Mouse (Mus musculus): ENCODE results near the gene Lyz2. TPM values are rescaled to one million over a fixed set of nuclear protein-coding genes. Genes with fewer than 3 reads are reported as not detected.

Gene Lyz2
- polyA plus RNA-seq, 1 experiment from 2014 or later, result 31.6 TPM

- no peak for ATAC-seq (ENCODE audit: low FRiP score, low TSS enrichment)
- no peaks in the 10 kb centered on the region for H3K4me1 ChIP-seq (ENCODE audit: control insufficient read depth, insufficient read depth, low read length)
- no peak for DNase-seq
- no peak overlapping the region for H3K9ac ChIP-seq (replicated peaks; ENCODE audit: low read length)
- no peaks in the 10 kb centered on the region for H3K27me3 ChIP-seq (ENCODE audit: control insufficient read depth, insufficient read depth, low read length)
- H3K36me3 ChIP-seq (ENCODE audit: control insufficient read depth, insufficient read depth, low read length), result no peaks in the 10 kb centered on the region
- no peak overlapping the region for H3K4me2 ChIP-seq (ENCODE audit: low read length)
- H3K27ac ChIP-seq (replicated peaks; ENCODE audit: low read depth, low read length), result no peak overlapping the region
- WGBS, result 64% methylated on average over 11 of the region's 11 CpGs
- H3K9me3 ChIP-seq (ENCODE audit: control insufficient read depth, low read length), result no peaks in the 10 kb centered on the region
- no peak overlapping the region for H3K4me3 ChIP-seq (replicated peaks; ENCODE audit: low read depth, low read length)
Observed at GRCm38 (mm10) chr10:117235866-117236265, 46.3 kb downstream of the Lyz2 start.

- Histone ChIP-seq H3K4me1 (ENCODE audit: control insufficient read depth, insufficient read depth, low read length) (no peaks in the 10 kb centered on the region), H3K9me3 (ENCODE audit: control insufficient read depth, low read length) (no peaks in the 10 kb centered on the region), H3K36me3 (ENCODE audit: control insufficient read depth, insufficient read depth, low read length) (no peaks in the 10 kb centered on the region), H3K9ac (replicated peaks; ENCODE audit: low read length) (no peak overlapping the region), H3K4me2 (ENCODE audit: low read length) (no peak overlapping the region), H3K27me3 (ENCODE audit: control insufficient read depth, insufficient read depth, low read length) (no peaks in the 10 kb centered on the region), H3K4me3 (replicated peaks; ENCODE audit: low read depth, low read length) (no peak overlapping the region), H3K27ac (replicated peaks; ENCODE audit: low read depth, low read length) (no peak overlapping the region)
- WGBS, result 73% methylated on average over 4 of the region's 4 CpGs
- ATAC-seq (ENCODE audit: low FRiP score, low TSS enrichment) (no peak), DNase-seq (no peak)
Observed at GRCm38 (mm10) chr10:117234825-117235224, 47.3 kb downstream of the Lyz2 start.

GRCm38 (mm10) chr10:117229826-117230225 lies 52.3 kb downstream of the Lyz2 start:
- H3K27me3 ChIP-seq (ENCODE audit: control insufficient read depth, insufficient read depth, low read length), result no peaks in the 10 kb centered on the region
- ATAC-seq (ENCODE audit: low FRiP score, low TSS enrichment) (no peak), DNase-seq (peak; percentile 33)
- WGBS, result 63% methylated on average over 16 of the region's 16 CpGs
- H3K4me3 ChIP-seq (replicated peaks; ENCODE audit: low read depth, low read length), result no peak overlapping the region
- H3K9ac ChIP-seq (replicated peaks; ENCODE audit: low read length), result no peak overlapping the region
- H3K36me3 ChIP-seq (ENCODE audit: control insufficient read depth, insufficient read depth, low read length), result no peaks in the 10 kb centered on the region
- 0 out of 2 replicates have a peak overlapping the region, but pooled peaks have one; percentile 10 for H3K4me2 ChIP-seq (ENCODE audit: low read length)
- no peak overlapping the region for H3K27ac ChIP-seq (replicated peaks; ENCODE audit: low read depth, low read length)
- H3K4me1 ChIP-seq (ENCODE audit: control insufficient read depth, insufficient read depth, low read length), result 0 out of 2 replicates have a peak, but pooled peaks cover 3% of the 10 kb centered on the region
- no peaks in the 10 kb centered on the region for H3K9me3 ChIP-seq (ENCODE audit: control insufficient read depth, low read length)

Other genes starting within 250 kb of the Lyz2 start
- gene Lrrc10, start 237.0 kb downstream of the Lyz2 start, polyA plus RNA-seq (2014; fragmentation: Nextera tagmentation; extraction: Ambion mirVana), result not detected in 2 replicates
- 255 and 277 TPM in 2 replicates for gene Cct2, start 218.5 kb downstream of the Lyz2 start, polyA plus RNA-seq (2014; fragmentation: Nextera tagmentation; extraction: Ambion mirVana)
- 25.4 and 30.3 TPM in 2 replicates for gene Frs2, start 133.8 kb downstream of the Lyz2 start, polyA plus RNA-seq (2014; fragmentation: Nextera tagmentation; extraction: Ambion mirVana)
- 144 and 145 TPM in 2 replicates for gene Yeats4, start 57.8 kb downstream of the Lyz2 start, polyA plus RNA-seq (2014; fragmentation: Nextera tagmentation; extraction: Ambion mirVana)
- not detected in 2 replicates for gene 9530003J23Rik, start 43.6 kb downstream of the Lyz2 start, polyA plus RNA-seq (2014; fragmentation: Nextera tagmentation; extraction: Ambion mirVana)
- gene Lyz1, start 10.5 kb upstream of the Lyz2 start, polyA plus RNA-seq (2014; fragmentation: Nextera tagmentation; extraction: Ambion mirVana), result not detected in 2 replicates
- 207 and 213 TPM in 2 replicates for gene Cpsf6, start 97.7 kb upstream of the Lyz2 start, polyA plus RNA-seq (2014; fragmentation: Nextera tagmentation; extraction: Ambion mirVana)

Measured in midbrain, embryonic 14.5 days (tissue).